Mouse (Mus musculus): ENCODE data around the gene Aff2.

Gene Aff2

DNA sequence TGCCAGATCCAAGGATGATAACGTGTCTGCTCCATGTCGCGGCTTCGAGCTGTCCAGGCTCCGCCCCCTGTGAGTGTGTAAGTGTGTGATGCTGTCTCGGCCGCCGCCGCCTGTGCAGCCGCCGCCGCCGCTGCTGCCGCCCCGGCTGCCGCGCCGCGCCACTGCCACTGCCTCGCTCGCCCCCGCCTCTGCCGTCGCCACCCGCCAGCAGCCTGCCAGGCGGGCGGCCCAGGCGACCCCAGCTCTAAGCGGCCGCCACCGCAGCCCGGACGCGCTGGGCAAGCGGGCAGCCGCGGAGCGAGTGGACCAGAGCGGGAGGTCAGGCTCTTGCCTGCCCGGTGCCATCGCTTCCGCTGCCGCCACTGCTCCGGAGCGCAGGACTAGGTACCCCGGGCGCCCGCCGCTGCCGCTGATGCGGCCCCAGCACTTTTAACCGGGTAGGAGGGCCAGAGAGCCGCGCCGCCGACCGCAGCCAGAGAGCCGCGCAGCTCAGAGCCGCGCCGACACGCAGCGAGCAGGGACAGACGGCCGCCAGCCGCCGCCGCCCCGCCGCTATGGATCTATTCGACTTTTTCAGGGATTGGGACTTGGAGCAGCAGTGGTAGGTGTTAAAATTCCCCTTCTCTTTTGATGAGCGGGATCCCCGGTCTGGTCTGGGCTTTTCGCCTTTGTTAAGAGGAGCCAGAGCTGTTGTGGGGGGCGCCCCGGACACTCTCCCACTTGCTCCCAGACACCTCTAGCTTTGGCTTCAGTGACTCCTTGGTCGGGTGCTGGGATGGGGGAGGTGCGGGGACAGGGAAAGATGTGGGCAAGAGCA, at the start of gene Aff2:
Gene Aff2 (plus strand): TSS at position 57 of the 817 bp plus-strand sequence.
- DNase-seq (ENCODE audit: inconsistent age in 2 of 2, low spot score in 1 of 2): peak; percentile 31 to 71

GRCm38 (mm10) chrX:69337296-69337695, 22.8 kb upstream of the Aff2 start:
- DNase-seq (ENCODE audit: inconsistent age in 2 of 2, low spot score in 1 of 2): no peak

DNA sequence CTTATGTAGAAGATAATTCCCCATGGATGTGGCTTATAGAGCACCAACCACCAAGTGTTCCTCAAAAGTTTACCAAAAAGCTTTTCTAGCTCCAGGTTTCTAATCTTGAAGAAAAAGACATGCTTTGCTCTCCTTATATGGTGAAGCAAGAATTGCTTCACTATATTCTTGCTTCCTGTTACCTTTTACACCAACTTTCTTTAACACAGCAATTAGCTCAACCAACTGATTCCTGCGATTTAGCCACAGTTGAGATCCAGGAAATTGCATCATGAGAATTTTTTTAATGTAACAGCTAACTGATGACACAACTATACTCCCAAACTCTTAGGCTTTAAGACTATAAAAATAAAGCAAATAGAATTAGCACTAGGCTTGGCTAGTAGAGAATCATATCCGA, 4.5 kb upstream of the Aff2 start:
- no peak for DNase-seq (ENCODE audit: inconsistent age in 2 of 2, low spot score in 1 of 2)

DNA sequence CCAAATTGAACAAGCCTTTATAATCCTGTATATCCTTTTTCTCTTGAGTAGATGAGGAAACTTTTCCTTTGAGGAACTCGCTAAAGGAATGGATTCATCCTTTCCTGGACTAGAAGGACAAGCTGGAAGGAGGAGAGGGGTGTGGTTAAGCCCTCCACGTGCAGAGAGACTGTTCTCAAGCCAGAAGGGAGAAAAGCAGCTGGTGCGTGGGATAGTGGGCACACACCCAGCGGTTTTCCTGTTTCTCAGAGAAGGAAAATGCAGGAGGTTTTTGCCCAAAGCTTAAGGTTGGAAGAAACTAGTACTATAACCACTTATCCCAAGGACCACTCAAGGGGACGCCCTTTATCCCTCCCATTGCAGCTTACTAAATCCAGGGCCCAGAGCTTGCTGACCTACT, 734 bp upstream of the Aff2 start:
- no peak for DNase-seq (ENCODE audit: inconsistent age in 2 of 2, low spot score in 1 of 2)

DNA sequence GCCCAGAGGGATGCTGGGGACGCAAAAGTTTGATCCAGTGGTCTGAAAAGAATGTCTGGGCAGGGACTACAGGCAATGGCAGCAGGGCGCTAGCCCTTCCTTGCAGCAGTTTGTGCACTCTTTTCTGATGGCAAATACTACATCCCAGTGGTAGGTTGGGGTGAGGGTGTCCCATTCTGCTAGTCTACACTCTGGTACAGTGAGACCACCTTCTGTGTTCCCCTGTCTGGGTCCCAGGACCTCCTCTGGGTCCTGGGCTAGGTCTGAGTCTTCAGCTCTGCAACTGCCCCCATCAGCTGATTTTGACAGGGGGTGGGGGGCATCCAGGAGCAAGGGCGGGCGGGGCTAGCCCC, 233 bp upstream of the Aff2 start:
- DNase-seq (ENCODE audit: inconsistent age in 2 of 2, low spot score in 1 of 2): no peak

DNA sequence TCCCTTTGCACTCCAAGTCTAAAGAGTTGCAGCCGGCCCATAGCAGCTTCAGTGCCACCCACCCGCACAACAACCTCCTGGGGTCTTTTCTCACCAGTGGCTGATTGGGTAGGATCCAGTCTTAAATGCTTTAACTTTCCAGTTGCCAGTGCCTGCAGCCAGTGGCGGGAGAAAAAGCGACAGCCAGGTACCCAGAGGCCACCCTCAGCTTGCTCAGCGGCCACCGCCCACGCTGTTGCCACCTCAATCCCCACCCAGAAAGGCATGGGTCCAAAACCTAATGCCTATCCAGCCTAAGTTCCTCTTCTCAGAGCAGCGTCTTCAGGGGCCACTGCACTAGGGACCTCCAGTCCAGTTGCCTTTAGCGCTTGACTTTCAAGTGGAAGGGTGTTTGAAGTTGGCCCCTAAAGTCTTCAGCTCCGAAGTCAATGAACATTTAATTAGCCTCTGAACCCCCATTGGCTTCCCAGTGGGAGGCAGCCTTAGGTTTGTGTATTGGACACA, 1.0 kb downstream of the Aff2 start:
- peak in 1 of 2 experiments; percentile 2 for DNase-seq (ENCODE audit: inconsistent age in 2 of 2, low spot score in 1 of 2)

- no peak for DNase-seq (ENCODE audit: inconsistent age in 2 of 2, low spot score in 1 of 2)
These were observed 4.1 kb downstream of the Aff2 start for GRCm38 (mm10) chrX:69364198-69364597.

DNA sequence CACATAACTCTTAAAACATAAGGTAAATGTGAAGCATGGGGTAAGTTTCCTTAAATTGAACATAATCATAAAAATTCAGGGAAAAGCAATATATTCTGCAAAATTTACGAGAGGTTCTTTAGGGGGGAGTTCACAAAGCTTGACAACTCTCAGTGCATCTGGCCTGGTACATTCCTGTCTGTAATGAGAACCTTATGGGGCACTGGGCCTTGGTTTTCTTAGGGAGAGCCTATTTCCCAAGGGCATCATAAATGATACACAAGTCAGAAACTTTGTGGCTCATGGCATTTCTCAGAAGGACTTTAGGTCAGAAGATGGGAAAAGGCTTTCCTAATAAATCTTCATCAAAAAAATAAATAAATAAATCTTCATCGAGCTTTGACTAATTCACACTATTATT, 13.2 kb downstream of the Aff2 start:
- DNase-seq (ENCODE audit: inconsistent age in 2 of 2, low spot score in 1 of 2): no peak

DNA sequence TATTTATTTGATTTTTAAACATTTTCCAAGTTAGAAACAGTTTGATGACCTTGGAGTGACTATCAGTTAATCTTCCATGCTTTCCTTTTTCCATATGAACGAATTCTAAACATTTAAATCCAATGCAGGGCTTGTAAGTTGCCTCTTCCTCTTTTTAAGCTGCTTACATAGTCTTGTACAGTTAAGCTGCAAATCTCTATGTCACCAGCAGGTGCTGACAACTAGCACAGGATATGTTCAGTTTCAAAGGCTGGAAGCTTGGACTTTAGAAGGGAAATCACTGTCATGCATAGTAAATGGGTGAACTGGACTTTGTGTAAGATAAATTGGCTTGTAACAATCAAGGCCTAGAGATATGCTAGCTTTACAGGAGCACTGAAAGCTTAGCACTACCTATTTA, 29.6 kb downstream of the Aff2 start:
- DNase-seq (ENCODE audit: inconsistent age in 2 of 2, low spot score in 1 of 2): peak in 1 of 2 experiments; percentile 26

GRCm38 (mm10) chrX:69415043-69415442, 54.9 kb downstream of the Aff2 start:
- peak; percentile 4 to 22 for DNase-seq (ENCODE audit: inconsistent age in 2 of 2, low spot score in 1 of 2)

DNA sequence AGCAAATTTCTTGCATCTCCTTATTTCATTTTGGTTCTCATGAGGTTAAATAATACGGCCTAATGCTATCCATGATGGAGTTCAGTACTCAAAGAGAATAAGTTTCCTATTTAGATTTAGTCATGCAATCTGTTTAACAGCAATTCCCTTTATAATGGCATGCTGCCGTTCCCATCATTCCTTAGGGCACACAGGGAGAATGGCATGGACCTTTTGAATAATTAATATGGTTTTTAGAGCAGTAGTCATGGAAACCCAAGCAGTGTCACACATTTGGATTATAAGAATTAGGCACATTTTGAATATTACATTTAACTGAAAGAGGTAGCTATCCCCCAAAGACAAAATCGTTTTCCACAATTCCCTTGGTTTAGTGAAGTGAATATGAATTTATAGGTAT, 78.3 kb downstream of the Aff2 start:
- no peak for DNase-seq (ENCODE audit: inconsistent age in 2 of 2, low spot score in 1 of 2)

DNA sequence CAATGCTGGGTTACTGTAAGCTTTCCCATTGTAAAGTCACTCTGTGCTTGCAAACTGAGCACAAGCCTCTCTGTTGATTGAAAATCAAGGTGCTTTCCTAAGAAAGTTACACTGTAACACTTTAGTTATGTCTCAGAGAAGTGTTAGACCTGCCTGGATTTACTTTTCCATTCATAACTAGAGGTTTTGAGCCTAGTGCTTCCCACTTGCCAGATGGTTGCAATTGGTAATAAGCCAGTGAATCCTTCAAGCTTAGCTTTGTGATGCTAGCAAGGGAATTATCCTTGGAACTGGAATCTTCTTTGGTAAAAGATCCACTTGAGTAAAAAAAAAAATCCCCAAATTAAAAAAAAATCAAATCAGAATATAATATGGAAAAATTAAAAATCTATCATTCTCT, 81.8 kb downstream of the Aff2 start:
- no peak for DNase-seq (ENCODE audit: inconsistent age in 2 of 2, low spot score in 1 of 2)

GRCm38 (mm10) chrX:69460896-69461295, 100.8 kb downstream of the Aff2 start:
- DNase-seq (ENCODE audit: inconsistent age in 2 of 2, low spot score in 1 of 2): no peak

GRCm38 (mm10) chrX:69502061-69502460, 142.0 kb downstream of the Aff2 start:
- no peak for DNase-seq (ENCODE audit: inconsistent age in 2 of 2, low spot score in 1 of 2)

DNA sequence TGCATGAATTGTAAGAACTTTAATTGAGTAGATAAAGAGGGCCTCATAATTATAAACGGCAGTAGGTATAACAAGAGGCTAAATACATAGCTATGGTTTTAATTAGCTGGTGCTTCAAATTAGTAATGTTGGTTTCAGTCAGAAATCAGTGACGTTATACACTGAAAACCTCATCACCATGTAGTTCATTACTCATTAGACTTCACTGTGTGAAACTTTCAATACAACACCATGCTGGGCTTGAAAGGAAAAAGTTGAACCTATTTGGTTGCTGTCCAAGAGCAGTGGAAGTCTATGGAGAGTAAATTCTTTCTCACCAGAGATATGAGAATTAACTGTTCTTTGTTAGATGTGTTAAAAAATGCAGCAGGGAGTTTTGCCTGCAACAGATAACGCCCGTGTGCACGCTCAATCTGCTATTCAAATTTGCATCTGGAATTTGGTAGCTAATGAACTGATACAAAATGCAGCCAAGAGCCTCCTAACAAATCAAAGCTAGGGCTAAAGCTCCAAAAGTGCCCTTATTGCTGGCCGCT, 158.0 kb downstream of the Aff2 start:
- no peak for DNase-seq (ENCODE audit: inconsistent age in 2 of 2, low spot score in 1 of 2)

- DNase-seq (ENCODE audit: inconsistent age in 2 of 2, low spot score in 1 of 2): peak in 1 of 2 experiments; percentile 18
These were observed 180.7 kb downstream of the Aff2 start for GRCm38 (mm10) chrX:69540811-69541210.

GRCm38 (mm10) chrX:69579903-69580459, 219.9 kb downstream of the Aff2 start:
- no peak for DNase-seq (ENCODE audit: inconsistent age in 2 of 2, low spot score in 1 of 2)

- no peak for DNase-seq (ENCODE audit: inconsistent age in 2 of 2, low spot score in 1 of 2)
These were observed 248.7 kb downstream of the Aff2 start for GRCm38 (mm10) chrX:69608793-69609192.

DNA sequence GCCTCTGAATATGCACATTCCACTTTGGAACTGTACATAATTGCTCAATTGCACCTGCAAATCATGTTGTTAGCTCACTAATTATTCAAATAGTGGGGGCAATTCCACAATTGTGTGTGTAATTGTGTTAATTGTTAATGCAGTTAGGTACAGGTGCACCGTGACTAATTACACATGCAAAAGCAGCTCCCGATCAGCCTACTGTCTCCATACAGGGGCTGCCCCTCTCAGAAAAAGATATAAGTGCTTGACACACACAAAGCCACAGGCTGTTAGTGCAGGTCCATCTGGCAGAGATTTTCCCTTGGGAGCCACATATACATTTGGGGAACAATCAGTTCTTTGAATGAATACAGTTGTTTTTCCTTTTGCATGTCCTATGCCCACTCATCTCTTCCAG, 302.9 kb downstream of the Aff2 start:
- no peak for DNase-seq (ENCODE audit: inconsistent age in 2 of 2, low spot score in 1 of 2)

DNA sequence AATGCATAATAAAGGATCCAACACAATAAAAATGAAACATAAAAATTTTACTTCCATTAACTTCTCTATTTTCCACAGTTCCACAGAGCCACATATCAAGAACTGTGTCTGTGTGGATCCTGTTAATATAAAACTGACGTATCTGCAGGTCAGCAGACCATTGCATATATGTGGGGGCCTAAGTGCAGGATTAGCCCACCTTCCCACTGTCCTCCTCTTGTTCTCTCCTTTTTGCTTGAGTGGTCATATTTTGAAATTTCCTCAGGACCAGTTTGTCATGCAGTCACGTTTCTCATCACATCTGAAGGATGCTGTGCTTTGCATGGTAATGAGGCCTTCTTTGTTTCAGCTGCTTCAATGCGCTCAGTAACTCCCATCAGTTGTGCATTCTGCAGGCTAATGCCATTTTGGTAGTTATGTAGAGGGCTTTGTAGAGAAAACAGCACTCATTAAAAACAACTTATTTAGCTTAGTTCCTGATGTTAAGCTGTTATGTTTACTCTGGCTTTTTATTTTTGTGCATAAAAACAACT, 306.1 kb downstream of the Aff2 start:
- DNase-seq (ENCODE audit: inconsistent age in 2 of 2, low spot score in 1 of 2): no peak

GRCm38 (mm10) chrX:69675691-69676090, 315.6 kb downstream of the Aff2 start:
- DNase-seq (ENCODE audit: inconsistent age in 2 of 2, low spot score in 1 of 2): peak; percentile 63 to 65

- no peak for DNase-seq (ENCODE audit: inconsistent age in 2 of 2, low spot score in 1 of 2)
These were observed 338.7 kb downstream of the Aff2 start for GRCm38 (mm10) chrX:69698840-69699239.
